Mouse (Mus musculus) forebrain, embryonic 16.5 days (tissue): ENCODE data around the gene Rbms2. TPM values are rescaled to one million over a fixed set of nuclear protein-coding genes. Genes with fewer than 3 reads are reported as not detected.

Experiments used
- ATAC-seq: fragments of 200-750 bp; cut with Nextera tagmentation; 2 replicates; pipeline ENCODE4 v1.8.0; 2017; ENCODE audit warnings: mild to moderate bottlenecking, moderate library complexity
- H3K27ac ChIP-seq: fragments of 300-500 bp; sonication (generic); 2 replicates; pipeline ENCODE4 v1.5.1; 2014; ENCODE audit warnings: low read length, control low read depth
- H3K27me3 ChIP-seq: fragments of 300-500 bp; sonication (generic); replicated peaks from 2 replicates; pipeline ENCODE4 v1.6.1; 2014; ENCODE audit warnings: low read length; ENCODE audit not compliant: control insufficient read depth, insufficient read depth
- H3K36me3 ChIP-seq: fragments of 300-500 bp; sonication (generic); 2 replicates; pipeline ENCODE4 v1.6.1; 2014; ENCODE audit not compliant: control insufficient read depth, insufficient read depth
- H3K4me1 ChIP-seq: fragments of 300-500 bp; sonication (generic); replicated peaks from 2 replicates; pipeline ENCODE4 v1.6.1; 2014; ENCODE audit warnings: low read length; ENCODE audit not compliant: control insufficient read depth, insufficient read depth
- H3K4me2 ChIP-seq: fragments of 300-500 bp; sonication (generic); 2 replicates; pipeline ENCODE4 v1.6.1; 2014; ENCODE audit warnings: mild to moderate bottlenecking, low read length, control low read depth
- H3K4me3 ChIP-seq: fragments of 300-500 bp; sonication (generic); replicated peaks from 2 replicates; pipeline ENCODE4 v1.5.1; 2014; ENCODE audit warnings: mild to moderate bottlenecking, low read length, control low read depth
- H3K9ac ChIP-seq: fragments of 300-500 bp; sonication (generic); replicated peaks from 2 replicates; pipeline ENCODE4 v1.6.1; 2014; ENCODE audit warnings: low read depth, low read length, control low read depth
- H3K9me3 ChIP-seq: fragments of 300-500 bp; sonication (generic); 2 replicates; pipeline ENCODE4 v1.6.1; 2016; ENCODE audit warnings: low read length; ENCODE audit not compliant: control insufficient read depth
- WGBS: fragments of 180-500 bp; shearing (Covaris S2); extraction: QIAGEN DNeasy Blood & Tissue Kit; methylation state at CpG from one replicate; pipeline ENCODE4 v1.1.7; 2014; 5-methylcytosine and 5-hydroxymethylcytosine counted together
- polyA plus RNA-seq: library from polyadenylated mRNA; unstranded; fragments of >200 nt; fragmentation: Nextera tagmentation; extraction: Ambion mirVana; gene quantifications from 2 replicates; pipeline ENCODE4 v1.2.1, GENCODE M21; 2015

The Rbms2 gene
- polyA plus RNA-seq, 1 experiment from 2014 or later = 8.5 TPM

DNA sequence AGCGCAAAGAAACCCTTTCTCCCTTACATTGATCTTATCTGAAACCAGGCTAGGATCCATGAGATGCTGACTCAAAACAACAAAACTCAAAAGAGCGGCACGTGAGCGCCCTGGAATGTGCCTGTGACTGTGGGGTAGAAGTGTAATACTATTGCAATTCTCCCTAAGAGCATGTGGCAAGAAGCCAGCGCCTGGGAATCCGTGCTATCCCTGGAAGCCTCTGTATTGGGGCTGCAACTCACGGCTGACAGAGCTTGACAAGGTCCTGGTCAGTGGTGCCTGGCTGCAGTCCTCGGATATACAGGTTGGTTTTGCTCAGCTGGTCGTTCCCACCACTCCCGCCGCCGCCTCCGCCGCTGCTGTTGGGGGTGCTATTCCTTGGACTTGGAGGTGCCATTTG is 29.2 kb downstream of the Rbms2 start:
- Histone ChIP-seq H3K9me3 (no peaks in the 10 kb centered on the region), H3K4me2 (no peak overlapping the region), H3K4me3 (no peak overlapping the region), H3K27ac (no peak overlapping the region), H3K9ac (no peak overlapping the region), H3K27me3 (no peaks in the 10 kb centered on the region), H3K4me1 (no peaks in the 10 kb centered on the region), H3K36me3 (no peaks in the 10 kb centered on the region)
- WGBS = 87% methylated on average over 14 of the region's 14 CpGs
- no peak for ATAC-seq

DNA sequence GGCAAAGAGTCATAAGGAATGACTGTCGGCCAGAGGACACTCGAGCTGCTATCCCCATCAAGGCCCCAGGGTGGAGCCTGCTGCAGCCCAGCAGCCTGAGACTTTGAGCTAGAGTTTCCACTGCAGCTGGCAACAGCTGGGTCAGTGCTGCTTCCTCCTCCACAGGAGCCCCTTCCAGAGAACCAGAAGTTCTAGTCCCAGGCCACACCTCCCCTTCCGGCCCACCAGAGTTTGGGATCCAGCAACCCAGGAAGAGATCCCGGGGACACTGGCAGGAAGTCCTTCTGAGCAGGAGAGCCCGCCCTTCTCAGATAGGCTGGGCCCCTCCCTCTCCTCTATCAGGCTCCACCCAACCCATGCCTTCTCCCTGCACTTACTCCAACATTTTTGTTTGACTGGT is 30.5 kb downstream of the Rbms2 start:
- no peaks in the 10 kb centered on the region for H3K36me3 ChIP-seq
- no peak for ATAC-seq
- H3K4me3 ChIP-seq = no peak overlapping the region
- no peak overlapping the region for H3K9ac ChIP-seq
- H3K9me3 ChIP-seq = no peaks in the 10 kb centered on the region
- no peaks in the 10 kb centered on the region for H3K27me3 ChIP-seq
- H3K4me1 ChIP-seq = no peaks in the 10 kb centered on the region
- no peak overlapping the region for H3K27ac ChIP-seq
- no peak overlapping the region for H3K4me2 ChIP-seq
- 1% methylated on average over 5 of the region's 5 CpGs for WGBS

DNA sequence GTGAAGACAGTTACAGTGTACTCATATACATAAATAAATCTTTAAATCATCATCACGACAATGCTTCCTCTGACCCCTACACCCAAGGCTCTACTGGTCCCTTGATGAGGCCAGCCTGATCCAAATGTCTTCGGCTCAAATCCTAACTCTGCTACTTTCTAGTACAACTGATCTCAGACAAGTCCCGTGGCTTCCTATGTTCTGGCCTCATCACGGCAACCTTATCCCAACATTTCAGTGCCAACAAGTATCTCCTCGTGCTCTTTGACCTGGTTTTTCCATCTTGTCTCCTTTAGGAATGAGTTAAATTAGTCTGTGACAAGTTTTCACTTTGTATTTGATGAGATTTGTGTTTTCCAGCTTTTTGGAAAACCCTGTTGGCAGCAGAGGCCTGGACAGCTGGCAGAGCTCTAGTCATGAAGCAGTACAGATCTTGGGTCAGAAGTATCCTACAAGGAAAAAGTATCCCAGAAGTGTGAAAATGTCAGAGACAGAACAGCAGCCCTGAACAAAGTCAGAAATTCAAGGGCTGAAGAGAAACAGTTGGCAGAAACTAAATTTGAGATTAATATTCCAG is 31.2 kb downstream of the Rbms2 start:
- Histone ChIP-seq H3K9ac (no peak overlapping the region), H3K4me1 (no peaks in the 10 kb centered on the region), H3K9me3 (no peaks in the 10 kb centered on the region), H3K4me2 (no peak overlapping the region), H3K27me3 (no peaks in the 10 kb centered on the region), H3K36me3 (no peaks in the 10 kb centered on the region), H3K4me3 (no peak overlapping the region), H3K27ac (no peak overlapping the region)
- ATAC-seq = no peak
- WGBS = 91% methylated on average over 5 of the region's 5 CpGs

DNA sequence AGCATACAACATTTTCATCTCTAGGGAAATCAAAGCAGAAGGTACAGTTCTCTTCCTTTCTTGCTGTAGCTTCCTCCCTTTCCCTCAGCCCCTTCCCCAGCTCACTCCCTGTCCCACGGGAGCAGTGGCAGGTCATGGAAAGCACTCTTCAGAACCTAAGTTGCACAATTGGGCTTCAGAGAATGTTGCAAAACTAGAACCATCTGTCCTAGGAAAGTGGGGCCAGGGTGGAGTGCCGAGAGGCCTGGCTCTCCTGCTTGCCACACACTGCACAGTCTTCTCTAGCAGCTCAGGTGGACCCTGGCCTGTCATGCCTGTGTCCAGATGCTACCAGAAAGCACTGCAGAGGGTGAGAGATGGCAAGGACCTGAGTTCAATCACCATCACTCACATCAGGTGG is 35.1 kb downstream of the Rbms2 start:
- ATAC-seq = no peak
- no peaks in the 10 kb centered on the region for H3K27me3 ChIP-seq
- 64% methylated on average over 2 of the region's 2 CpGs for WGBS

DNA sequence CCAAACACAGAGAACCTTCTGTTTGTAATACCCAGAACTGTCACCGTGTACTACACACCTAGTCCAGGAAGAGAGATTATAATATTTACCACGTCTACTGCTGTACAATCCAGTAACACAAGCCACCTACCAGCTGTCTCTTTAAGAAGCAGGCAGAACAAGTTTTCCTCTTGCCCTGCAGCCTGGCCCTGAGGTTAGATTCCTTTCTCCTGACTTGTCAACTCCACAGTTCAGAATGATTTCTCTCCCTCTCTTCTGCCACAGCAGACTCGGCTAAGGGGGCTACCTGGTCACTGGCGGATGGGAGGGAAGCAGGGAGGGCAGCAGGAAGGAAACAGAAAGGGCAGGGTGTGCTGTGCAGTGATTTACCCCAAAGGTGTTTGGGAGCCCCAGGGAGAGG is 36.4 kb downstream of the Rbms2 start:
- no peak overlapping the region for H3K4me2 ChIP-seq
- H3K4me1 ChIP-seq = no peaks in the 10 kb centered on the region
- H3K4me3 ChIP-seq = no peak overlapping the region
- no peaks in the 10 kb centered on the region for H3K36me3 ChIP-seq
- H3K9ac ChIP-seq = no peak overlapping the region
- 86% methylated on average over 4 of the region's 4 CpGs for WGBS
- no peak overlapping the region for H3K27ac ChIP-seq
- no peak for ATAC-seq
- no peaks in the 10 kb centered on the region for H3K9me3 ChIP-seq
- H3K27me3 ChIP-seq = no peaks in the 10 kb centered on the region

More for the DNA sequence above, 35.1 kb downstream of the Rbms2 start:
- no peak overlapping the region for H3K9ac ChIP-seq
- no peak overlapping the region for H3K4me3 ChIP-seq
- no peaks in the 10 kb centered on the region for H3K4me1 ChIP-seq
- no peak overlapping the region for H3K4me2 ChIP-seq
- no peak overlapping the region for H3K27ac ChIP-seq
- no peaks in the 10 kb centered on the region for H3K9me3 ChIP-seq
- no peaks in the 10 kb centered on the region for H3K36me3 ChIP-seq

DNA sequence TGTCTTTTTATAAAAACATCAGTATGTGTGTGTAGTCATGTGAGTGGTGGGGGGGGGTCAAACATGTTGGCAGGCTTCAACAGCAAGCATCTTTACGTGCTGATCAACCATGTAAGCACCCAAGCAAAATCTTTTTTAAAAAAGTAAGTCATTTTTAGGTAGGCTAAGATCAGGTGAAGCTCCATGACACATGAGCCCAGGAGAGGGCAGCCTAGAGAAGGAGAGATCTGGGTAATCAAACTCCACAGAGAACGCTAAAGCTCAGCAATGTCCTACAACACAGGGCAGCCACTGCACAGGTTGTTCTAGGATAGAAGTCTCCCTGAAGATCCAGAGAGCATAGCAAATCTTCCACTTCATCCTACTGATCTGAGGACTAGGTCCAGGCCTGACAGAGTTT is 37.9 kb downstream of the Rbms2 start:
- H3K4me2 ChIP-seq = no peak overlapping the region
- 71% methylated on average over 2 of the region's 2 CpGs for WGBS
- no peak overlapping the region for H3K4me3 ChIP-seq
- no peak for ATAC-seq
- no peaks in the 10 kb centered on the region for H3K4me1 ChIP-seq
- H3K27ac ChIP-seq = no peak overlapping the region
- no peak overlapping the region for H3K9ac ChIP-seq
- H3K9me3 ChIP-seq = no peaks in the 10 kb centered on the region
- no peaks in the 10 kb centered on the region for H3K27me3 ChIP-seq
- H3K36me3 ChIP-seq = no peaks in the 10 kb centered on the region

DNA sequence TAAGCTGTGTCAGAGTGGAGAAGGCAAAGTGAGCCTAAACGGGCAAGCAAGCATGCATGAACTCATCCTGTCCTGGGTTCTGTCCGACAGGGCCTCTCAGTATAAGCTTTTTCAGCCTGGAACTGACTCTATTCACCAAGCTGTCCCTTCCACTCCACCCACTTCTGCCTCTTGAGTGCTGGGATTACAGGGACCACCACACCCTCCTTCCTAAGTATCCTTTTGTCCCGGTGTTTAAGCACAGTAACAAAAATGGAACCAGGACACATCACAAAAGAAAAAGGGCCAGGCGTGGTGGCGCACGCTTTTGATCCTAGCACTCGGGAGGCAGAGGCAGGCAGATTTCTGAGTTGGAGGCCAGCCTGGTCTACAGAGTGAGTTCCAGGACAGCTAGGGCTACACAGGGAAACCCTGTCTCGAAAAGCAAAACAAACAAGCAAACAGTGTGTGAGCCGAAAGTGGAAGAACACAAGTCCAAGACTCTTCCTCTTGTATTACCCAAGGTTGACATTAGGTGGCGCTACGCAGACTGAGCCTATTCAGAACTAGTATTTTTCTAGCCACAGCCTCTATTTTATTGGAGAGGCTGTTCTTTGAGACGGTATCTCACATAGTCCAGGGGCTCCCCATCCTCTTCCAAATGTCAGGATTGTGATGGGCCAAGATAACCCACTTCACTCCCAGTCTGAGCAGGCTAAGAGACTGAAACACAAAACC is 39.7 kb downstream of the Rbms2 start:
- WGBS = 75% methylated on average over 12 of the region's 12 CpGs
- no peaks in the 10 kb centered on the region for H3K27me3 ChIP-seq
- no peaks in the 10 kb centered on the region for H3K36me3 ChIP-seq
- H3K4me2 ChIP-seq = no peak overlapping the region
- ATAC-seq = no peak
- no peaks in the 10 kb centered on the region for H3K9me3 ChIP-seq
- no peak overlapping the region for H3K9ac ChIP-seq
- H3K27ac ChIP-seq = no peak overlapping the region
- H3K4me1 ChIP-seq = no peaks in the 10 kb centered on the region
- H3K4me3 ChIP-seq = no peak overlapping the region

DNA sequence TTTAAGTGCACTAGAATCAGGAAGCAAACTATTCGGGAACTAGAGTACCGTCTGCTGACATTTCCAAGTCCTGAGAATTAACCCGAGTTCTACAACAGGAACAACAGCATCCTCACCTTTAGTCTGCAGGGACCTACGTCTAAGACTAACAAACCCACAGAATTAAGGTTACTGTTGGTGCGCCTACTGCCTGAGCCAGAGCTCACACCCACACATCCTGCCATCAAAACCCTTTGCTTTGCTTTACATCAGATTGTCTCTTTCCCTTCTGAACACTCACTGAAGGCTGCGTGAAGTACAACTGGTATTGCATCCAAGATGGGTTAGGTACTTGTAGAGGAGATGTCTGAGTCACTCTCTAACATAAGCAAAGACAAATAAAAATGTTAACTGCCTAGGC is 44.7 kb downstream of the Rbms2 start:
- 90% methylated on average over 6 of the region's 6 CpGs for WGBS

DNA sequence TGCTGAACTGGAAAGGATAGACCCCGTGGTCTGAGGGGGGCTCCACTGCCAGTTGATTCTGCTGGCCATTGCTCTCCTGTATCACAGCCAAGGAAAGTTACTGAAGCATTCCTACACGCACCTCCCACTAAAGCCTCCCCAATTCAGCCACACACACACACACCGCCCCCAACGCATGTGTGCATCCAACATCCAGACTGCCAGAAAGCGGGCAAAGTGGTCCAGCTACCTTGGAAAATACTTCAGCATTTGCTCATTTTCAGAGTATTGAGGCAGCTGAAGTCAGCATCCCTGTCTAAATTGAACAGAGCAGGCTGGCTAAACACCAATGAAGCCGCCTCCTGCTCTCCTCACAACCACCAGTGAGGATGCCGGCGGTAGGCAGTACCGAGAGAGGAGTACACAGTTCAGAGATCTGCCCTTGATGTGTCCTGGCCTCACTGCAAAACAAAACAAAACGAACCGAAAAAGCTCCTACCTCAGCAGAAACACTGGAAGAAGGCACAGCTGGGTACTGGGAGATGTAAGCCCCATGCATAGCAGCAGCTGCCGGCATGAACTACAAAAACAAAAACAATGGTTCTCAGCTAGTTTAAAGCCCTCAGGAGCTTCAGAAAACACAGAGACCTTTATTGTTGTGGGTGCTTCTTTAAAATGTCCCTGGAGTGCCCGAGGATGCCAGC is 46.3 kb downstream of the Rbms2 start:
- Histone ChIP-seq H3K4me3 (no peak overlapping the region), H3K36me3 (peaks cover 6% of the 10 kb centered on the region; the same call in 1 of the 2 replicates), H3K9me3 (no peaks in the 10 kb centered on the region), H3K4me1 (no peaks in the 10 kb centered on the region; the same call in 1 of the 2 replicates), H3K27me3 (no peaks in the 10 kb centered on the region), H3K9ac (no peak overlapping the region), H3K27ac (peak overlapping the region; percentile 18; the same call in 1 of the 2 replicates), H3K4me2 (no peak overlapping the region)
- 47% methylated on average over 13 of the region's 13 CpGs for WGBS
- no peak for ATAC-seq

More for the DNA sequence above, 44.7 kb downstream of the Rbms2 start:
- Histone ChIP-seq H3K9me3 (no peaks in the 10 kb centered on the region), H3K4me2 (no peak overlapping the region), H3K27ac (no peak overlapping the region), H3K27me3 (no peaks in the 10 kb centered on the region), H3K4me3 (no peak overlapping the region), H3K36me3 (peaks cover 3% of the 10 kb centered on the region; the same call in 1 of the 2 replicates), H3K4me1 (no peaks in the 10 kb centered on the region; the same call in 1 of the 2 replicates), H3K9ac (no peak overlapping the region)
- ATAC-seq = no peak
